Mouse (Mus musculus) heart, embryonic 12.5 days (tissue): Measurements from ENCODE around the gene Tmem131l. TPM values are rescaled to one million over a fixed set of nuclear protein-coding genes. Genes with fewer than 3 reads are reported as not detected.

Experiments
- ATAC-seq: fragments of 200-750 bp; cut with Nextera tagmentation; 2 replicates; pipeline ENCODE4 v1.8.0; 2017; ENCODE audit warnings: moderate TSS enrichment, moderate library complexity; ENCODE audit not compliant: insufficient number of reproducible peaks, low FRiP score
- H3K27ac ChIP-seq: fragments of 300-500 bp; sonication (generic); 2 replicates; pipeline ENCODE4 v1.5.1; 2016; ENCODE audit warnings: mild to moderate bottlenecking, moderate library complexity; ENCODE audit not compliant: poor library complexity, severe bottlenecking
- H3K27me3 ChIP-seq: fragments of 300-500 bp; sonication (generic); replicated peaks from 2 replicates; pipeline ENCODE4 v1.6.1; 2016; ENCODE audit warnings: mild to moderate bottlenecking, moderate library complexity
- H3K36me3 ChIP-seq: fragments of 300-500 bp; sonication (generic); 2 replicates; pipeline ENCODE4 v1.6.1; 2016; ENCODE audit warnings: mild to moderate bottlenecking, moderate library complexity
- H3K4me1 ChIP-seq: fragments of 300-500 bp; sonication (generic); replicated peaks from 2 replicates; pipeline ENCODE4 v1.6.1; 2016; ENCODE audit warnings: mild to moderate bottlenecking
- H3K4me2 ChIP-seq: fragments of 300-500 bp; sonication (generic); 2 replicates; pipeline ENCODE4 v1.6.1; 2016; ENCODE audit warnings: mild to moderate bottlenecking, moderate library complexity
- H3K4me3 ChIP-seq: fragments of 300-500 bp; sonication (generic); 2 replicates; pipeline ENCODE4 v1.5.1; 2016; ENCODE audit warnings: mild to moderate bottlenecking
- H3K9ac ChIP-seq: fragments of 300-500 bp; sonication (generic); 2 replicates; pipeline ENCODE4 v1.6.1; 2016; ENCODE audit warnings: mild to moderate bottlenecking, moderate library complexity
- H3K9me3 ChIP-seq: fragments of 300-500 bp; sonication (generic); replicated peaks from 2 replicates; pipeline ENCODE4 v1.6.1; 2016; ENCODE audit warnings: mild to moderate bottlenecking, moderate library complexity
- WGBS: fragments of 180-500 bp; shearing (Covaris S2); methylation state at CpG from one replicate; pipeline ENCODE4 v1.1.7; 2016; 5-methylcytosine and 5-hydroxymethylcytosine counted together
- polyA plus RNA-seq: library from polyadenylated mRNA; unstranded; fragments of >200 nt; fragmentation: Nextera tagmentation; extraction: Ambion mirVana; gene quantifications from 2 replicates; pipeline ENCODE4 v1.2.1, GENCODE M21; 2016

Tmem131l gene
- polyA plus RNA-seq, 1 experiment from 2014 or later: 26.9 TPM

DNA sequence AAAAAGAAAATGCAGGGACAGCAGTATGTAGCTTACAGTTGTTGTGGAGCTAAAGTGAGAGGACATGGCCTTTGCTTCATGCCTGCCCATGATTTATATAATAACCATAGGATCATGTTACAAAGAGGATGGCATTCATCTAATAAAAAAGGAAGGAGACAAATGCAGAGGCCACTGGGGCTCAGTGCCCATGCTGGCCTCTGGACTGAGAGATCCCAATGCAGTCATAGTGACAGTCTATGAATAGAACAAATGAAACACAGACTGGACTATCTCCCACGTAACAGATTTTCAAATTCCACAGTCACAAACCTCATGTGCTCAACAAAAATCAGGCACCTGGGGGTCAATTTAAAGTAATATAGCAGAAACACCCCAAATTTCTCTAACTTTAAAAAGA, 69.3 kb downstream of the Tmem131l start:
- Histone ChIP-seq H3K4me3 (no peak overlapping the region), H3K27ac (peak overlapping the region; percentile 74), H3K4me1 (peaks cover 31% of the 10 kb centered on the region), H3K27me3 (no peaks in the 10 kb centered on the region), H3K36me3 (no peaks in the 10 kb centered on the region), H3K9ac (no peak overlapping the region), H3K4me2 (no peak overlapping the region), H3K9me3 (no peaks in the 10 kb centered on the region)
- 35% methylated on average over 1 of the region's 1 CpGs for WGBS
- ATAC-seq: no peak

DNA sequence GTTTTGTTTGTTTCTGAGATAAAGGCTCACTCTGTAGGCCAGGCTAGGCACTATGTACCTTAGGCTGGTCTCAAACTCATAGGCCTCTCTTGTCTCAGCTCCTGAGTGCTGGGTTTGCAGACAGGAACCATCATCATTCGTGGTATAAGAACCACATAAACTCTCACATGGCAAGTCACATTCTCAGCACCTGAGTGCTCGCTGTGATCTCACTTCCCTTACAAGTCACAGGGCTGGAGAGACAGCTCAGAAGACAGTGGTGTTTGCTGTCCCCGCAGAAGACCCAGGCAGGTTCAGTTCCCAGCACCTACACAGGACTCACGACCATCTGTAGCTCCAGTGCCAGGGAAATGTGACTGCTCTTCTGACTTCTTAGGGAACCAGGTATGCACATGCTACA, 70.9 kb downstream of the Tmem131l start:
- Histone ChIP-seq H3K36me3 (no peaks in the 10 kb centered on the region), H3K9me3 (no peaks in the 10 kb centered on the region), H3K9ac (no peak overlapping the region), H3K4me2 (no peak overlapping the region), H3K27ac (no peak overlapping the region), H3K4me1 (peaks cover 40% of the 10 kb centered on the region), H3K27me3 (no peaks in the 10 kb centered on the region), H3K4me3 (no peak overlapping the region)
- ATAC-seq: no peak
- WGBS: 81% methylated on average over 4 of the region's 4 CpGs

GRCm38 (mm10) chr3:83967791-83968190, 72.2 kb downstream of the Tmem131l start:
- peaks cover 46% of the 10 kb centered on the region for H3K4me1 ChIP-seq
- H3K27ac ChIP-seq: no peak overlapping the region
- no peak overlapping the region for H3K4me2 ChIP-seq
- no peak for ATAC-seq
- H3K9me3 ChIP-seq: no peaks in the 10 kb centered on the region
- no peak overlapping the region for H3K4me3 ChIP-seq
- no peaks in the 10 kb centered on the region for H3K27me3 ChIP-seq
- no peaks in the 10 kb centered on the region for H3K36me3 ChIP-seq
- H3K9ac ChIP-seq: no peak overlapping the region
- 85% methylated on average over 3 of the region's 3 CpGs for WGBS

- H3K4me3 ChIP-seq: no peak overlapping the region
- no peak overlapping the region for H3K9ac ChIP-seq
- H3K36me3 ChIP-seq: peaks cover under 1% of the 10 kb centered on the region; the same call in 1 of the 2 replicates
- no peaks in the 10 kb centered on the region for H3K27me3 ChIP-seq
- no peaks in the 10 kb centered on the region for H3K9me3 ChIP-seq
- H3K4me1 ChIP-seq: peaks cover 46% of the 10 kb centered on the region
- ATAC-seq: no peak
- H3K27ac ChIP-seq: peak overlapping the region; percentile 59
- 70% methylated on average over 2 of the region's 2 CpGs for WGBS
- H3K4me2 ChIP-seq: no peak overlapping the region
Observed at GRCm38 (mm10) chr3:83965333-83965732, 74.6 kb downstream of the Tmem131l start.

- Histone ChIP-seq H3K9ac (no peak overlapping the region), H3K27me3 (no peaks in the 10 kb centered on the region), H3K4me1 (peaks cover 39% of the 10 kb centered on the region), H3K27ac (no peak overlapping the region), H3K4me3 (no peak overlapping the region), H3K9me3 (no peaks in the 10 kb centered on the region), H3K36me3 (peaks cover 14% of the 10 kb centered on the region), H3K4me2 (no peak overlapping the region)
- ATAC-seq: no peak
- 69% methylated on average over 5 of the region's 5 CpGs for WGBS
Observed at GRCm38 (mm10) chr3:83963705-83964104, 76.3 kb downstream of the Tmem131l start.

GRCm38 (mm10) chr3:83962571-83962970, 77.4 kb downstream of the Tmem131l start:
- H3K4me1 ChIP-seq: peaks cover 39% of the 10 kb centered on the region
- WGBS: 30% methylated on average over 3 of the region's 3 CpGs
- H3K9ac ChIP-seq: no peak overlapping the region
- H3K4me2 ChIP-seq: peak overlapping the region; percentile 29; the same call in 1 of the 2 replicates
- H3K9me3 ChIP-seq: no peaks in the 10 kb centered on the region
- H3K36me3 ChIP-seq: peaks cover 18% of the 10 kb centered on the region
- peak overlapping the region; percentile 55; the same call in 1 of the 2 replicates for H3K27ac ChIP-seq
- ATAC-seq: peak; percentile 68; the same call in 1 of the 2 replicates
- no peaks in the 10 kb centered on the region for H3K27me3 ChIP-seq
- no peak overlapping the region for H3K4me3 ChIP-seq

GRCm38 (mm10) chr3:83962076-83962475, 77.9 kb downstream of the Tmem131l start:
- peaks cover 39% of the 10 kb centered on the region for H3K4me1 ChIP-seq
- 67% methylated on average over 7 of the region's 7 CpGs for WGBS
- no peak overlapping the region for H3K4me3 ChIP-seq
- H3K36me3 ChIP-seq: peaks cover 23% of the 10 kb centered on the region
- no peaks in the 10 kb centered on the region for H3K27me3 ChIP-seq
- no peak overlapping the region; the same call in 1 of the 2 replicates for H3K9ac ChIP-seq
- H3K27ac ChIP-seq: peak overlapping the region; percentile 55; the same call in 1 of the 2 replicates
- no peak for ATAC-seq
- no peak overlapping the region; the same call in 1 of the 2 replicates for H3K4me2 ChIP-seq
- H3K9me3 ChIP-seq: no peaks in the 10 kb centered on the region

DNA sequence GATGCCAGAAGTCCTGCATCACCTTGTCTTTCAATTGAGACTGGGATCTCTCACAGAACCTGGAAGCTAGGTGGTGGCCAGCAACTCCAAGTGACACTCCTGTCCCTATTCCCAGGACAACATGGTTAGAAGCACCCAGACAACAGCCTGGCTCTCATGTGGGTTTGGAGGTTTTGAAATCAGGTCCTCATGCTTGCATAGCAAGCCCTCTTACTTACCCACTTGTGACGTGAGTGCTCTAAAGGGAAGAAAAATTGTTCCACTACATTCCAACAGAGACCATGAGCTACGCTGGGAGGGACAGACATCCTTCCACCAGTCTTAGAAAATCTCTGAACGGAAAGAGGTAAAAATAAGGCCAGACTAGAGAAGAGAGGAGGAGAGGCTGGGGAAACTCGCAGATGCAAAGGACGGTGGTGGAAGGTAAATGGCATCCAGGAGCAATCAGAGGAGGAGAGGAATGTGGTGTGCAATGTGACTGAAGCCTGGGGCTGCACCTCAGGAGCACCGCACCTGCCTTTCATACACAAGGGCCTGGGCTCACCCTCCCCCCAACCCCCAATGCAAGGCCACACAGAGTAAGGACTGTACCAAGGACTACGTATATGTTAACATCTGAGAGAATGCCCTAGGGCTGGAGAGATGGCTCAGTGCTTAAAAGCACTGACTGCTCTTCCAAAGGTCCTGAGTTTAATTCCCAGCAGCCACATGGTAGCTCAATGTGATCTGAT, 80.9 kb downstream of the Tmem131l start:
- Histone ChIP-seq H3K4me2 (no peak overlapping the region), H3K9ac (no peak overlapping the region), H3K27me3 (no peaks in the 10 kb centered on the region), H3K9me3 (no peaks in the 10 kb centered on the region), H3K4me1 (peaks cover 31% of the 10 kb centered on the region), H3K4me3 (no peak overlapping the region), H3K27ac (no peak overlapping the region), H3K36me3 (peaks cover 26% of the 10 kb centered on the region)
- whole genome bisulfite sequencing: 86% methylated on average over 7 of the region's 7 CpGs
- ATAC-seq: no peak

DNA sequence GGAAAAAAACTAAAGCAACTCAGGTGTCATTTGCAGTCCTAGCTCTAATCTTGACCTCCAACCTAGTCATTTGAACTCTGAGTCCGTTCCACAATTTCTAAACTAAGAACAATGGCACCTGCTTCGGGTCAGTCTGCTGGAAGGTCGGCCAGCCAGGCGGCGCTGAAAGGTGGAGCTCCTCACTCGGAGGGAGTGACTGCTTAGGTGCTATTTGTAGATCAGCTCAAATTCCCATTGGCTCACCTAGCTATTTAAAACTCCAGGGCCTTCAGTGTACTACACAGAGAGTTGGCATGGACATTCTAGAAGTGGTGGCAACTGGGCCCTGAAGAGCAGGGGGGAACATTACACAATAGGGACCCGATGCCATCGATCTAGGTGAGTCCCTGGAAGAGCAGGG, 86.1 kb downstream of the Tmem131l start:
- WGBS: 63% methylated on average over 8 of the region's 8 CpGs
- no peak for ATAC-seq
- peaks cover 14% of the 10 kb centered on the region for H3K36me3 ChIP-seq

GRCm38 (mm10) chr3:83948801-83949200, 91.2 kb downstream of the Tmem131l start:
- Histone ChIP-seq H3K9ac (no peak overlapping the region), H3K9me3 (no peaks in the 10 kb centered on the region), H3K36me3 (no peaks in the 10 kb centered on the region), H3K4me1 (peaks cover 23% of the 10 kb centered on the region), H3K4me3 (no peak overlapping the region), H3K27me3 (no peaks in the 10 kb centered on the region), H3K4me2 (no peak overlapping the region), H3K27ac (no peak overlapping the region)
- WGBS: 67% methylated on average over 4 of the region's 4 CpGs
- ATAC-seq: no peak

More for the DNA sequence above, 86.1 kb downstream of the Tmem131l start:
- Histone ChIP-seq H3K4me2 (no peak overlapping the region), H3K9ac (no peak overlapping the region), H3K4me3 (no peak overlapping the region), H3K27me3 (no peaks in the 10 kb centered on the region), H3K9me3 (no peaks in the 10 kb centered on the region), H3K4me1 (peaks cover 15% of the 10 kb centered on the region), H3K27ac (no peak overlapping the region)

DNA sequence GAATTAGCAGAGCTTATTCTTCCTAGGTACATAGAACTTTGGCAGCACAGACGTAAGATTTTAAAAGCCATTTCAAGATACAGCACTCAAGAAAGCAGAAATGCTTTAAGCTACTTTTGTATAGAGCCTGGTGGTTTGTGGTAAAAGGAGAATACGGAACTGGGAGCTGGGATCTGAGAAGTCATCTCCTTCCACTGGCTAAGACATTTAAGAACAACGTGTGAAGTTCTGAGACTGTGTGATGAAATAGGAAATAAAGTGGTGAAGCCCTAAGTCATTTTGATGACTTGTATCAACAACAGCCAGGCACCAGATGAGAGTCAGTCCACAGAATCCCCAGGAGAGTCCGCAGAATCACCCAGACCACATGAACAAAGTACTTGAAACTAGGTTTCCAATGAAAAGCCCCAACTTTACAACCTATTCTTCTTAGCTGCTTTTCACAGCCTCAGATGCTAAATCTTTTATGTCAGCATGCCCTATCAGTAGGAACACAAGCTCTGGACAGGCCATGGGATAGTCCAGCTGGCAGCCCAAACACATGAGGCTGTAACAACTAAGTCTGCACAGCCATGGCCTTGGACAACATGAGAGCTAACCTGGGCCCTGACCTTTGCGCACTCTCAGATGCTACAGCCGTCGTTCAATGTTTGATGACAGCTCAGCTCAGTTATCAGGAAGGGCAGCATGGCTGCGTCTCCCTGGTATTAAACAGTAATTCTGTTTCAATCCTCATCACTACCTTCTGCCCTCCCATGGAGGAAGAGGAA, 92.3 kb downstream of the Tmem131l start:
- Histone ChIP-seq H3K27me3 (no peaks in the 10 kb centered on the region), H3K36me3 (no peaks in the 10 kb centered on the region), H3K9me3 (no peaks in the 10 kb centered on the region), H3K4me1 (peaks cover 23% of the 10 kb centered on the region), H3K4me2 (no peak overlapping the region), H3K9ac (no peak overlapping the region), H3K4me3 (no peak overlapping the region), H3K27ac (no peak overlapping the region)
- WGBS: 50% methylated on average over 8 of the region's 8 CpGs
- no peak for ATAC-seq
